Mouse (Mus musculus): ENCODE measurements around the gene Zfand3.

- TF ChIP-seq CTCF (IDR thresholded peaks at IDR 0.05; ENCODE audit: low read depth, low read length) (no peak), POLR2A (IDR thresholded peaks at IDR 0.05; ENCODE audit: extremely low read depth, insufficient read depth, low read length) (no peak)
Measured at GRCm38 (mm10) chr17:30053463-30053862, 48.9 kb downstream of the Zfand3 start.
